Mouse (Mus musculus) kidney, postnatal 0 days (tissue): ENCODE measurements around the gene Cdk5r2. TPM values are rescaled to one million over a fixed set of nuclear protein-coding genes. Genes with fewer than 3 reads are reported as not detected.

ENCODE experiments used
- ATAC-seq: fragments of 200-750 bp; cut with Nextera tagmentation; replicated peaks from 2 replicates; pipeline ENCODE4 v1.8.0; 2017; ENCODE audit warnings: low read depth, moderate number of reproducible peaks, moderate TSS enrichment, moderate library complexity; ENCODE audit not compliant: low FRiP score
- DNase-seq: peaks from one replicate; pipeline ENCODE4 v3.0.0-alpha.2; 2016; ENCODE audit warnings: low spot score
- H3K27ac ChIP-seq: fragments of 300-500 bp; sonication (generic); 2 replicates; pipeline ENCODE4 v1.5.1; 2014; ENCODE audit warnings: mild to moderate bottlenecking
- H3K27me3 ChIP-seq: fragments of 300-500 bp; sonication (generic); 2 replicates; pipeline ENCODE4 v1.6.1; 2014; ENCODE audit warnings: low read length, mixed read lengths; ENCODE audit not compliant: insufficient read depth
- H3K36me3 ChIP-seq: fragments of 300-500 bp; sonication (generic); 2 replicates; pipeline ENCODE4 v1.6.1; 2014; ENCODE audit warnings: low read length, mixed read lengths; ENCODE audit not compliant: insufficient read depth
- H3K4me1 ChIP-seq: fragments of 300-500 bp; sonication (generic); replicated peaks from 2 replicates; pipeline ENCODE4 v1.6.1; 2014; ENCODE audit warnings: antibody characterized with exemption, low read length, mixed read lengths; ENCODE audit not compliant: insufficient read depth
- H3K4me2 ChIP-seq: fragments of 300-500 bp; sonication (generic); 2 replicates; pipeline ENCODE4 v1.6.1; 2014; ENCODE audit warnings: mild to moderate bottlenecking, low read length, moderate library complexity, mixed read lengths
- H3K4me3 ChIP-seq: fragments of 300-500 bp; sonication (generic); replicated peaks from 2 replicates; pipeline ENCODE4 v1.5.1; 2014; ENCODE audit warnings: low read depth, low read length
- H3K9ac ChIP-seq: fragments of 300-500 bp; sonication (generic); 2 replicates; pipeline ENCODE4 v1.6.1; 2014; ENCODE audit warnings: low read depth, low read length
- H3K9me3 ChIP-seq: fragments of 300-500 bp; sonication (generic); replicated peaks from 2 replicates; pipeline ENCODE4 v1.6.1; 2016; ENCODE audit warnings: low read length, inconsistent platforms, mixed read lengths
- CTCF ChIP-seq: IDR thresholded peaks from 2 replicates; pipeline ENCODE4 v1.5.1; 2016; ENCODE audit warnings: antibody characterized with exemption, low read depth, mild to moderate bottlenecking, moderate library complexity
- WGBS: fragments of 180-500 bp; shearing (Covaris S2); extraction: QIAGEN DNeasy Blood & Tissue Kit; methylation state at CpG from one replicate; pipeline ENCODE4 v1.1.7; 2014; 5-methylcytosine and 5-hydroxymethylcytosine counted together
- polyA plus RNA-seq: library from polyadenylated mRNA; unstranded; fragments of >200 nt; fragmentation: Nextera tagmentation; extraction: Ambion mirVana; gene quantifications from 2 replicates; pipeline ENCODE4 v1.2.1, GENCODE M21; 2015

Cdk5r2 gene
- polyA plus RNA-seq, 1 experiment from 2014 or later, result not detected

GRCm38 (mm10) chr1:74885369-74886042 is 30.8 kb downstream of the Cdk5r2 start, which contains the start of gene Fev:
Gene Fev (minus strand): TSS chr1:74885419.
- H3K36me3 ChIP-seq, result no peaks in the 10 kb centered on the region
- peak within 1 kb of the TSS; percentile 53 for H3K4me2 ChIP-seq
- DNase-seq (no peak), ATAC-seq (no peak)
- TF ChIP-seq CTCF, result no peak
- H3K4me3 ChIP-seq, result peak within 1 kb of the TSS; percentile 26
- H3K4me1 ChIP-seq, result peaks cover 5% of the 10 kb centered on the region; the same call in 1 of the 2 replicates
- H3K27me3 ChIP-seq, result peaks cover 75% of the 10 kb centered on the region
- no peak within 1 kb of the TSS for H3K9ac ChIP-seq
- no peaks in the 10 kb centered on the region for H3K9me3 ChIP-seq
- no peak within 1 kb of the TSS for H3K27ac ChIP-seq
- under 1% methylated on average over 39 of the region's 43 CpGs for WGBS

- no peaks in the 10 kb centered on the region for H3K9me3 ChIP-seq
- no peak for TF ChIP-seq CTCF
- H3K4me2 ChIP-seq, result no peak overlapping the region
- peaks cover 58% of the 10 kb centered on the region for H3K27me3 ChIP-seq
- 0% methylated on average over 2 of the region's 8 CpGs for WGBS
- DNase-seq (peak; percentile 73), ATAC-seq (no peak)
- no peaks in the 10 kb centered on the region for H3K4me1 ChIP-seq
- H3K36me3 ChIP-seq, result no peaks in the 10 kb centered on the region
- no peak overlapping the region for H3K27ac ChIP-seq
- no peak overlapping the region for H3K9ac ChIP-seq
- H3K4me3 ChIP-seq, result no peak overlapping the region
Observed at GRCm38 (mm10) chr1:74891513-74891912, 36.8 kb downstream of the Cdk5r2 start.

GRCm38 (mm10) chr1:74892351-74893133 is 37.8 kb downstream of the Cdk5r2 start:
- 3% methylated on average over 39 of the region's 39 CpGs for WGBS
- Histone ChIP-seq H3K4me2 (0 out of 2 replicates have a peak overlapping the region, but pooled peaks have one; percentile 13), H3K9me3 (no peaks in the 10 kb centered on the region), H3K4me1 (no peaks in the 10 kb centered on the region), H3K27me3 (peaks cover 60% of the 10 kb centered on the region), H3K4me3 (no peak overlapping the region), H3K36me3 (no peaks in the 10 kb centered on the region), H3K27ac (no peak overlapping the region), H3K9ac (no peak overlapping the region)
- ATAC-seq (no peak), DNase-seq (no peak)
- TF ChIP-seq CTCF, result no peak

- Histone ChIP-seq H3K36me3 (no peaks in the 10 kb centered on the region), H3K27ac (no peak within 1 kb of the TSS), H3K4me2 (peak within 1 kb of the TSS; percentile 13), H3K9me3 (no peaks in the 10 kb centered on the region), H3K4me1 (no peaks in the 10 kb centered on the region), H3K27me3 (peaks cover 65% of the 10 kb centered on the region), H3K4me3 (no peak within 1 kb of the TSS), H3K9ac (no peak within 1 kb of the TSS)
- DNase-seq, result peak; percentile 66
- peak; percentile 74 for TF ChIP-seq CTCF
- 2% methylated on average over 25 of the region's 25 CpGs for WGBS
- ATAC-seq, result peak; percentile 37; the same call in 1 of the 2 replicates
Observed at GRCm38 (mm10) chr1:74893134-74893855, 38.6 kb downstream of the Cdk5r2 start, which contains the start of gene Cryba2. Gene Cryba2 (minus strand): TSS chr1:74893143.

GRCm38 (mm10) chr1:74894966-74895365 is 40.2 kb downstream of the Cdk5r2 start:
- H3K27ac ChIP-seq, result no peak overlapping the region
- ATAC-seq (0 out of 2 replicates have a peak, but pooled peaks have one; percentile 15), DNase-seq (peak; percentile 64)
- no peak overlapping the region for H3K4me3 ChIP-seq
- no peaks in the 10 kb centered on the region for H3K9me3 ChIP-seq
- H3K9ac ChIP-seq, result no peak overlapping the region
- TF ChIP-seq CTCF, result peak; percentile 78
- no peak overlapping the region for H3K4me2 ChIP-seq
- WGBS, result 18% methylated on average over 4 of the region's 4 CpGs
- no peaks in the 10 kb centered on the region for H3K36me3 ChIP-seq
- H3K27me3 ChIP-seq, result peaks cover 75% of the 10 kb centered on the region
- H3K4me1 ChIP-seq, result no peaks in the 10 kb centered on the region; the same call in 1 of the 2 replicates

- Histone ChIP-seq H3K9ac (no peak overlapping the region), H3K4me2 (no peak overlapping the region), H3K9me3 (no peaks in the 10 kb centered on the region), H3K4me1 (peaks cover 6% of the 10 kb centered on the region; the same call in 1 of the 2 replicates), H3K27ac (no peak overlapping the region), H3K36me3 (no peaks in the 10 kb centered on the region), H3K4me3 (no peak overlapping the region), H3K27me3 (peaks cover 76% of the 10 kb centered on the region)
- no peak for TF ChIP-seq CTCF
- 1% methylated on average over 7 of the region's 7 CpGs for WGBS
- ATAC-seq (no peak), DNase-seq (no peak)
Observed at GRCm38 (mm10) chr1:74897976-74898375, 43.2 kb downstream of the Cdk5r2 start.
